Mouse (Mus musculus): Measurements from ENCODE around the gene Tnfaip8l2.
"Not testable (repeated sequence)": the region's sequence is repeated elsewhere in the genome, so short reads cannot be mapped to it uniquely, and the experiment has no call there.

Gene Tnfaip8l2

GRCm38 (mm10) chr3:95159987-95160963 is 18.1 kb upstream of the Tnfaip8l2 start, which contains the start of gene Sema6c:
TSS of gene Sema6c (plus strand) at chr3:95160457.
- DNase-seq, result peak; percentile 87

- peak; percentile 30 for DNase-seq
Measured at GRCm38 (mm10) chr3:95159511-95159986, 17.4 kb upstream of the Tnfaip8l2 start.

GRCm38 (mm10) chr3:95153874-95154273 is 11.7 kb upstream of the Tnfaip8l2 start:
- no peak for DNase-seq

GRCm38 (mm10) chr3:95147924-95148323 is 5.8 kb upstream of the Tnfaip8l2 start:
- no peak for DNase-seq

GRCm38 (mm10) chr3:95142617-95143011 is 454 bp upstream of the Tnfaip8l2 start:
- peak; percentile 94 for DNase-seq

GRCm38 (mm10) chr3:95141474-95141873 is 686 bp downstream of the Tnfaip8l2 start:
- DNase-seq, result no peak

GRCm38 (mm10) chr3:95140795-95141194 is 1.4 kb downstream of the Tnfaip8l2 start:
- DNase-seq, result no peak

GRCm38 (mm10) chr3:95140289-95140595 is 1.9 kb downstream of the Tnfaip8l2 start:
- DNase-seq, result no peak

- DNase-seq, result no peak
Measured at GRCm38 (mm10) chr3:95139586-95140288, 2.4 kb downstream of the Tnfaip8l2 start.

- DNase-seq, result no peak
Measured at GRCm38 (mm10) chr3:95136336-95136735, 5.8 kb downstream of the Tnfaip8l2 start.

- DNase-seq, result no peak
Measured at GRCm38 (mm10) chr3:95135433-95136052, 6.6 kb downstream of the Tnfaip8l2 start.

GRCm38 (mm10) chr3:95135023-95135422 is 7.1 kb downstream of the Tnfaip8l2 start:
- peak; percentile 43 for DNase-seq

- not testable (repeated sequence) for DNase-seq
Measured at GRCm38 (mm10) chr3:95134133-95134532, 8.0 kb downstream of the Tnfaip8l2 start.

- peak; percentile 87 for DNase-seq
Measured at GRCm38 (mm10) chr3:95133680-95134101, 8.5 kb downstream of the Tnfaip8l2 start, which contains the start of the genes Scnm1 and Lysmd1. TSS of gene Scnm1 (minus strand) at chr3:95134011. TSS of gene Lysmd1 (plus strand) at chr3:95134088.

- no peak for DNase-seq
Measured at GRCm38 (mm10) chr3:95133176-95133575, 9.0 kb downstream of the Tnfaip8l2 start.

GRCm38 (mm10) chr3:95132389-95132788 is 9.8 kb downstream of the Tnfaip8l2 start:
- not testable (repeated sequence) for DNase-seq

- DNase-seq, result no peak
Measured at GRCm38 (mm10) chr3:95130081-95130480, 12.1 kb downstream of the Tnfaip8l2 start.

- peak; percentile 48 for DNase-seq
Measured at GRCm38 (mm10) chr3:95129226-95129651, 12.9 kb downstream of the Tnfaip8l2 start.

- DNase-seq, result no peak
Measured at GRCm38 (mm10) chr3:95124972-95125371, 17.2 kb downstream of the Tnfaip8l2 start.

GRCm38 (mm10) chr3:95124246-95124645 is 17.9 kb downstream of the Tnfaip8l2 start, which contains the start of gene Tmod4:
TSS of gene Tmod4 (plus strand) at chr3:95124476.
- no peak for DNase-seq

- DNase-seq, result no peak
Measured at GRCm38 (mm10) chr3:95121580-95121979, 20.6 kb downstream of the Tnfaip8l2 start.

GRCm38 (mm10) chr3:95117751-95118150 is 24.4 kb downstream of the Tnfaip8l2 start:
- DNase-seq, result no peak

- no peak for DNase-seq
Measured at GRCm38 (mm10) chr3:95112760-95113159, 29.4 kb downstream of the Tnfaip8l2 start.

Data from cerebellum, adult 8-10 months (tissue).